Mouse (Mus musculus): Measurements from ENCODE around the gene Olfr9.
A peak's percentile ranks its signal among the peaks of the same experiment; 100 is the strongest.
"Not testable (repeated sequence)": the region's sequence is repeated elsewhere in the genome, so short reads cannot be mapped to it uniquely, and the experiment has no call there.

Olfr9 gene

GRCm38 (mm10) chr10:128989131-128989530, at the start of gene Olfr9:
Gene Olfr9 (plus strand): TSS chr10:128989431.
- DNase-seq (ENCODE audit: low spot score in 2 of 2), result not testable (repeated sequence)

DNA sequence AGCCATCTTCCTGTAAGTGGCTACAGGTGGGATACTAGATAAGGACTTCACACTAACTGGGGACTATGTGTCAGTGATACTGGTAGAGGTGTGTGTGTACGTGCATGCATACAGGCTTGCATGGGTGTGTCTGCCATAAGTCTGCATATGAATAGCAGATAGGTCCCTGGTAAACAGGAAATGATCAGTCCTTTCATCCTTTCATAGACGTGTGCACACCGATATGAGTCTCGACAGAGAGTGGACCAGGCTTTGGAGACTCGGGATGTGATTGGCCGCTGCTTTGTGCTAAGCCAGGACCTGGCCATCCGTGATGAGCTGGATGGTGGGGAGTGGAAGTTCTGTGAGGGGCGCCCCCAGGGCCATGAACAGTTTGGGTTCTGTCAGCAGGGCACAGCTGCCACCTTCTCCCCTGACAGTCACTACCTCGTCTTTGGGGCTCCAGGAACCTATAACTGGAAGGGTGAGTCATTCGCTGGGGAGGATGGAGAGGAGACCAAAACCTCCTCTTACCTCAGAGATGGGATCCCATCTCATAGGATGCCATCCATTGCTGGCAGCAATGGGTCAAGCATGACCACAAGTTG, 48.7 kb upstream of the Olfr9 start:
- DNase-seq (ENCODE audit: low spot score in 2 of 2), result no peak

DNA sequence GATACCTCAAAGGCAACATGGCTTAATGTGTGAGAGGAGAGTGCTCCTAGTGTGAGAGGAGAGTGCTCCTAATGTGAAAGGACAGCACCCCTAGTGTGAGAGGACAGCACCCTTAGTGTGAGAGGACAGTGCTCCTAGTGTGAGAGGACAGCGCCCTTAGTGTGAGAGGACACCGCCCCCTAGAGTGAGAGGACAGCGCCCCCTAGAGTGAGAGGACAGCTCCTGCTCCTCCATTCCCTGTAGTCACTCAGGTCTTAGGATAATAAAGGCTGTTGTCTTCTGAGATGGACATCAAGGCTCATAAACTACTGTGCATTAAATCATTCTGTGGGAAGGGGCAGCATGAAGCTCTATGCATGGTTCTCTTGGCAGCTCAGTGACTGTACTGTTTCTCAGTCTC, 43.6 kb upstream of the Olfr9 start:
- DNase-seq (ENCODE audit: low spot score in 2 of 2), result no peak

DNA sequence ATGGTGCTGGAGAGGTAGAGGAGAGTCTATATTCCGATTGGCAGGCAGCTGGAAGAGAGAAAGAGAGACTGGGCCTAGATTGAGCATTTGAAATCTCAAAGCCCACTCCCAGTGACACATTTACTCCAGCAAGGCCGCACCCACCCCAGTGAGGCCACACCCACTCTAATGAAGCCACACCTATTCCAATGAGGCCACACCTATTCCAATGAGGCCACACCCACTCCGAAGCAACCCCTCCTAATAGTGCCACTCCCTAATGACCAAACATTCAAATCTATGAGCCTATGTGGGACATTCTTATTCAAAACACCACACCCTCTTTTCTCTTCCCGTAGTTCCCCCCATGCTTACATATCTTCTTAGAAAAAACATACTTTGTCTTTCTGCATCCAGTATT, 41.7 kb upstream of the Olfr9 start:
- DNase-seq (ENCODE audit: low spot score in 2 of 2), result no peak

DNA sequence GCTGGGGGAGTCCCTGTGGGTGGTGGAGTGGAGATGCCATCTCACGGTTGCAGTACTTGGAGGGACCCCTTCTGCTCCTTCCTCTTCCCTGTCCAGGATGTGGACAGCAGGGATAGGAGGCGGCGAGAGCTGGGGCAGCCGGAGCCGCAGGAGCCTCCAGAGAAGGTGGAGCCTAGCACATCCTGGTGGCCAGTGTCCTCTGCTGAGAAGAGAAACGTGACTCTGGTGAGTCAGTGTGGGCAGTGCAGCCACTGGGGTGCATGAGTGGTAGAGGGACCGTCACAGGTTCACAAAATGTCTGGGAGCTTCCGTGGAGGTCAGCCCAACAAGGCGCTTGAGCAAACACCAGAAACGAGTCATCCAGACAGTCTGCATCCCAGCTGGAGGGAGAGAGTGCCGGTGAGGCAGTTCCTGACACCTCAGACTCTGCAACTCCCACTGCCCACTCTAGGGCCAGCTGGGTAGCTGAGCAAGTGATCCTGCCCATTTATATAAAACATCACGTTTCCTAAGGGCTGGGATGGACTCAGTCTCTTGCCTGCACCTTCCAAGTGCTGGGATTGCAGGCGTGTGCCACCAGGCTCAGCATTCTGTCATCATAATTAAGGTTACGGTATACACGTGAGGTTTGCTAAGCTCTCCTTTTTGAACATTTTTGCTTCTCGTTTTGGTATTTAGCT, 38.9 kb upstream of the Olfr9 start:
- no peak for DNase-seq (ENCODE audit: low spot score in 2 of 2)

- no peak for DNase-seq (ENCODE audit: low spot score in 2 of 2)
Observed at GRCm38 (mm10) chr10:128958340-128958739, 30.9 kb upstream of the Olfr9 start.

GRCm38 (mm10) chr10:128960142-128960541, 29.1 kb upstream of the Olfr9 start:
- no peak for DNase-seq (ENCODE audit: low spot score in 2 of 2)

- no peak for DNase-seq (ENCODE audit: low spot score in 2 of 2)
Observed at GRCm38 (mm10) chr10:128960590-128961584, 28.3 kb upstream of the Olfr9 start, which contains the start of gene Mettl7b. Gene Mettl7b (minus strand): TSS chr10:128960988.

- no peak for DNase-seq (ENCODE audit: low spot score in 2 of 2)
Observed at GRCm38 (mm10) chr10:128964961-128965360, 24.3 kb upstream of the Olfr9 start.

DNA sequence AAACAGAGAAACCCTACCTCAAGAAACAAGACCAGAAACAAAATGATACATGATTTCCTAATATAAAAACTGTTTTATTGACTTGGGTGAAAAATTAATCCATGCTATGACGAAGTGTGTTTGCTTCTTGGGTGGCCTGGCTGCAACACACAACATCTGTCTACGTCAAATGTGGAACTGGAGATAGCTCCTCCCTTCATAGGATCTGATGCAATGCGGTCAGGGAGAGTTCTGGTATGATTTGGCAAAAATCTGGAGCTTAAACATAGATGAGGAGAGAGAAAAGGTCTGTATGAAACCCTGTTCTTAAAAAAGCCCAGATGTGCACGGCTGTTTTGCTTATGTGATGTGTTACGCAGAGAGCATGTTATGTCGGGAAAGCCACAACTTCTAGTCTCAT, 23.4 kb upstream of the Olfr9 start:
- DNase-seq (ENCODE audit: low spot score in 2 of 2), result no peak

DNA sequence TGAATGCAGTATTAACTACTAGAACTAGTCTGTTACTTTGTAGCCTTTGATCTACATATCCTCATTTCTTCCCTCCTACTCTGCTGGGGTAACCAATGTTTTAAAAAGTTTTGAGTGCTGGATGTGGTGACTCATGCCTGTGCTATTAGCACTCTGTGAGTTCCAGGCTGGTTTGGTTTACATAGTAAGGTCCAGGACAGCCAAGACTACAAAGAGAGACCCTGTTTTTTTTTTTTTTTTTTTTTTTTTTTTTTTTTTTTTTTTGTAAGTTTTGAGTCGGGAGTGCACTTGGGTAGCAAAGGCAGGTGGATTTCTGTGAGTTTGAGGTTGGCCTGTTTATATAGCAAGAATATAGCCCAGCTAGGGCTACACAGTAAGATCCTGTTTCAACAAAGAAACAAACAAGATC, 20.9 kb upstream of the Olfr9 start:
- no peak for DNase-seq (ENCODE audit: low spot score in 2 of 2)

GRCm38 (mm10) chr10:128970740-128971250, 18.4 kb upstream of the Olfr9 start:
- no peak for DNase-seq (ENCODE audit: low spot score in 2 of 2)

- DNase-seq (ENCODE audit: low spot score in 2 of 2), result no peak
Observed at GRCm38 (mm10) chr10:128972841-128973240, 16.4 kb upstream of the Olfr9 start.

DNA sequence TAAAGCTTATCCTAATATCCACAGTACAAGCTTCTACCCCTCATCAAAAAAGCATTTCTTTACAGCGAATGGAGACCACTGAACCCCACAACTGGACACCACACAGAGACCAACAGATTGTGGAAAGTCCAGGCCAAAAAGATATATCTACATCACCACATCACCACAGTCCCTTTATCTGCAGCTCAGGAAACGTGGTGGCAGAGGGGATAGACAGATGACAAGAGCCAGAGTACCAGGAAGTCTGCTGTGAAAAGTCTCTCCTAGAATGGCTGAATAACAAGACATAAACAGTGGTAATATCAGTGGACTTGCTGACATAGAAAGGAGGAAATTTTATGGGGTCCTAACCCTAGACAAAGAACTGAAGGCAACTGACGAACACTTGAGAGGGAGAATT, 12.8 kb upstream of the Olfr9 start:
- DNase-seq (ENCODE audit: low spot score in 2 of 2), result no peak

DNA sequence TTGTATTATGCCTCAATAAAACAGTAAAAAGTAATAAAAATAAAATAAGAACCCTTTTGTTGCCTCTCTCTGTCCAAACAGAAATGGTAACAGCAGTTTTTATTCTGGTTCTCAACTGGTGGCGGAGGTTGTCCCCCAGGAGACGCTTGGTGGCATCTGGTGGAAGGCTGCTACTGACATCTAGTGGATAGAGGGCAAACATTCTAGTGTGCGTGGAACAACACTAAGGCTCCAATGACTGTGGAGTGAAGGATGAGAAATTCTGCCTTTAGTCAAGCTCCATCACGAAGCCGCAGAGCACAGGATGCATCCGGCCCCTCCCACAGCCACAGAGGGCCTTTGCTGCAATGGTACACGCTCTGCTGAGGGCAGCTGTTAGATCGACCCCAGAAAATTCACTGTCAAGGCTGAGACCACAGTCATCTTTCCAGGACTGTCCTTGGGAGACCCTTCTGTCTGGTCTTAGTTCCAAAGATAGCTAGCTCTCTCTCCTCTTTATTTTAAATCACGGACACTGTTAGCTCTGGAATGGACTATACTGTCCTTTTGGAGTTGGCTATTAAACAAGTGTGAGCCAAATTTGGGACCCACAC, 11.6 kb upstream of the Olfr9 start:
- DNase-seq (ENCODE audit: low spot score in 2 of 2), result peak; percentile 44 to 72

DNA sequence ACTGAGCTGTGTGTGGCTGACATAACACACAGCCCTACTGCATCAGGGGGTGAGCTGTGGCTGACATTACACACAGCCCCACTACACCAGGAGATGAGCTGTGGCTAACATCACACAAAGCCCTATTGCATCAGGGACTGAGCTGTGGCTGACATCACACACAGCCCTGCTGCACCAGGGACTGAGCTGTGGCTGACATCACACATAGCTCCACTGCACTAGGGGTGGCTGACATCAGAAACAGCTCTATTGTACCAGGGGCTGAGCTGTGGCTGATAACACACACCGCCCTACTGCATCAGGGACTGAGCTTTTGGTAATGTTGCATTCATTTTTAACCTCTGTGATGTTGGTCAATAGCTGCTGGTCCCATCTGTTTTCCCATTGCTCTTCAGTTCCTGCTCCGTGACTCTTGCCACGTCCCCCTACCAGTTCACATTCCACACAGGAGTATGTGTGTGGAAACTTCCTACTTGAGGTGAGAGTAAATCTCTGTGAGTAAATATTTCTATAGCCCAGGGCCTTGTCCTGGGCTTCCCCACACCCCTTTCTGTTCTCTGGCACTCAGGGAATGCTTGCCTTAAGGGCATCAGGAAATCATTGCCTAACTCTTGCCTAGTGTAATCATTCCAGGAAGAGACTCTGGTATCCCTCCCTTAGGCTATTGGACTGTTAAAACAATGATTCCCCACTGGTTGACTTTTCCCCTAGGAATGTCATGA, 8.4 kb upstream of the Olfr9 start:
- DNase-seq (ENCODE audit: low spot score in 2 of 2), result no peak

GRCm38 (mm10) chr10:128990129-128990850, 1.1 kb downstream of the Olfr9 start:
- DNase-seq (ENCODE audit: low spot score in 2 of 2), result not testable (repeated sequence)

- no peak for DNase-seq (ENCODE audit: low spot score in 2 of 2)
Observed at GRCm38 (mm10) chr10:128990994-128991393, 1.8 kb downstream of the Olfr9 start.

GRCm38 (mm10) chr10:128995796-128996195, 6.6 kb downstream of the Olfr9 start:
- no peak for DNase-seq (ENCODE audit: low spot score in 2 of 2)

DNA sequence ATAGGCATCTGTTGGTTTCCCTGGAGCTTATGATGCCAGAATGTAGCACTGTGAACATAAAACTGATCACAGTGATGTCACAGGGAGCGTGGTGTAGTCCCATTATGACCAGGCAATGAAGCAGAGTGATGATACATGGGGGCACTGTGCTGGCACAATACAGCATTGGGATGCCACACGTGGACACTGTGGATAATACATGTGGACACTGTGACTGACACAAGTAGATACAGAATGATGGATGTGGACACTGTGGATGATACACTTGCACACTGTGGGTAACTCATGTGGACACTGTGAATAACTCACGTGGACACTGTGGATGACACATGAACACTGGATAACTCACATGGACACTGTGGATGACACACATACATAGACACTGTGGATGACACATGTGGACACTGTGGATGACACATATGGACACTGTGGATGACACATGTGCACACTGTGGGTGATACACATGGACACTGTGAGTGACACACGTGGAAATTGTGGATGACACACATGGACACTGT, 7.4 kb downstream of the Olfr9 start:
- no peak for DNase-seq (ENCODE audit: low spot score in 2 of 2)

Data from frontal cortex, postnatal 36 days (tissue).